Mouse (Mus musculus) mature B cell (primary cell): ENCODE measurements around the gene Gpsm1.

ENCODE experiments used
- in situ Hi-C: fragments of 300-500 bp; cut with MboI; formaldehyde crosslinking; loops from 2 replicates; pipeline ENCODE4 v1.14.3; 2019

The Gpsm1 gene

DNA sequence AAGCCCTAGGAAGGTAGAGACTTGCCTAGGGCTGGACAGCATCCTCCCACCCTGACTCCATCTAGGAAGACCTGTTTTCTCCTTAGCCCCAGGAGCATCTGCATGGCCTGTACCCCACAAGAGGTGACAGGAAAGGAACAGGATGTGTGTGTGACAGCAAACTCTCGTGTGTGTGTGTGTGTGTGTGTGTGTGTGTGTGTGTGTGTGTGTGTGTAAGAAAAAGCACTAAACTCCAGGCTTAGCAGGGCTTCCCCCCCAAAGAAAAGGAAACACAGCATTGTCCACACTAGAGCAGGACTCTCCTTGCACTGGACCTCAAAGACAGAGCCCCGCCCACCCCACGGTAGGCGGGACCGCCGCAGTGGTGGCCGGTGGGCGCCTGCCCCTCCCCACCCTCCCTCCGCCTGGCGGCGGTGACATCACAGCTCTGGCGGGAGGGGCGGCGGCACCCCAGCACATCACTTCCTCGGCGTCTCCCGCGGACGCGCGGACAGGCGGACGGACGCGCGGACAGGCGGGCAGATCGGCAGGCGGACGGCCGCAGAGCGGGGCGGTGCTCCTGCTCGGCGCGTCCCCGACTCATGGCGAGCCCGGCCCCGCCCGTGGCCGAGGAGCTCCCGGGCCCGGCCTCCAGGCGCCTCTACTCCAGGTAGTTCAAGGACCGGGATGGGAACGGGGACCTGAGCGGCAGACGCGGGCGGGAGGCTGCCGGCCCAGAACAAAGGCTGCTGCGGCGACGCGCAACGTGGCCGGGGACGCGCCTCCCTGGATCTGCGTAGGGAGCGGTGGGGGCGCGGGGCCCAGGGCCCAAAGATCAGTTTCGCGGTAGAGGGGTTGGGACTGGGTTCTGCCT lies at the start of gene Gpsm1:
Gpsm1 (plus strand) TSS at position 444 of the 853 bp plus-strand sequence.
- in situ Hi-C loops: no loop called here

DNA sequence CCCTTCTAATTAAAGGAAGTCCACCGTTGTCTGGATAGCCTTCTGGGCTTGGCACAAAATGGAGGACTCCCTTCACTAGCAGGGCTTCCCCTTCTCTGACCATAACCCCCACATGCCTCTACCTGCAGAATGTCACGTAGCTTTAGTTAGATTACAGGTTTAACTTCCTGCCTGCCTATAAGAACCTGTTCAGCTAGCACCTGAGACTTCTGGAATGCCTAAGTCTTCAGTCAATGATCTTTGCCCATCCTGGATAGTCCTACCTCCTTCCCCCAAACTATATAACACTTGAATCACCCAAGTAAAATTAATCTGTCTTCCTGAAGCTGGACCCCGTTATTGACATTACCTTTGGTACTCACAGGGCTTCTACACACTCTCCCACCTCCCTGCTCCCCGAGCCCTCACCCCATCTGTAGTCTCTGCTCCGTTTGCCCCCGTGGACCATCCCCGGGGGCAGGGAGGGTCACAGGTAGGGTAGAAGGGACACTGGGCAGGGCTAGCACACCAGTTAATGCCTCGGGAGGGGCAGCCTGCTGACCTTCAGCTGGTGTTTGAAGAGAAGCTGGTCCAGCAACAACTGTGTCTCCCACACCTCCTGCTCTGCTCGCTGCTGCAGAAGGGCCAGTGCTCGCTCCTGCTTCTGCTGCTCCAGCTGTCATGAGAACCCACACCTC lies 49.1 kb upstream of the Gpsm1 start:
- in situ Hi-C loops: no loop called here

DNA sequence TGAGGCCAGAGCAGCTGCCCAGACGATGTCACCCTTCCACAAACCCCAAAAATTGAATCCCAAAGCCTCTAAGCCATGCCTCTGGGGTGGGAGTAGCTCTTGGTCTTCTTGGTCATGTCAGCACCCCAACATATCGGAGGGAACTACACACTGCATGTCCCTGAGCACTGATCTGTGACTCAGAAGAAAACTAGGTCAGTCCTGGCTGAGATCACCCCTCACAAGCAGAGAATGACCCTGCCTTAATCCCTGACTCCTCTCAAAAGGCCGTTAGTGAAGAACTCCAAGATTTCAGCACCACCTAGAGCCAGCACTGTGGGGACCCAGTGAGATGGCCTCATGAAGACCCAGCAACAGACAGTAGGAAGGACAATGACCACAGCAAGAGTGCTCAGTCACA lies 47.1 kb upstream of the Gpsm1 start:
- in situ Hi-C loops: no loop called here

DNA sequence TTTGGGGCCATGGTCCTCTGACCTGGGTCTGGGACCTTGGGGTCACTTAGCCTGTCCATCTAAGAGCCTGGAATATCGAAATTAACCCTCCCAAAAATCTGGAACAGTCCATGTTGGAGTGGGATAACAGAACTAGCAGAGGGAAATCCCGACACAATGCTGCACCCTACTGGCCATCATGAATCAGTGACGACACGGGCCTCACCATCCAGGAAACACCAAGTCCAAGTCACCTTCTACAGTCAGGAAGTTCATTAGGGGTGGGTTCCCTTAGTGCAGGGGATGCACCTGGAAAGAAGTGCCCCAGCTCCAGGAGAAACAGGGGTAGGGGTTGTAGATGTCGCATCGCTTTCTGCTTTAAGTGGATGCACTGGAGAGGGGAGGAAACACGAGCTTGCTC lies 41.7 kb upstream of the Gpsm1 start:
- in situ Hi-C loops: no loop called here

DNA sequence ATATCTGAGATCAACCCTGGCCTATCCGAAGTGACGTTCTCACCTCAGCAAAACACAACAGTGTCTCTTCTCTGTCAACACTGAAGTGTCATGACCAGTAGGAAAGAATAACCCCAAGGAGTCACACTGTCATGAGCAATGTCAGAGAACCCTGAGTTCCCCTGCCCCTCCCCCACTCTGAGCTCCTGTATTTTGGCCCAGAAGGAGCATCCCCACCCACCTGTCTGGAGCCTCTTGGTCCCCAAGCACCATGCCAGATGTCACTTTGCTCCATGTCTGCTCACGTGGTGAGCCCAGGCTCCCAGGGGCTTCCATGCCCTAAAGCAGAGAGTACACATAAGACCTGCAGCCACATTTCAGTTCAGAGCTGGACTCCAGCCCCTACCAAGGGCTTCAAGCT lies 35.6 kb upstream of the Gpsm1 start:
- in situ Hi-C loops: no loop called here

DNA sequence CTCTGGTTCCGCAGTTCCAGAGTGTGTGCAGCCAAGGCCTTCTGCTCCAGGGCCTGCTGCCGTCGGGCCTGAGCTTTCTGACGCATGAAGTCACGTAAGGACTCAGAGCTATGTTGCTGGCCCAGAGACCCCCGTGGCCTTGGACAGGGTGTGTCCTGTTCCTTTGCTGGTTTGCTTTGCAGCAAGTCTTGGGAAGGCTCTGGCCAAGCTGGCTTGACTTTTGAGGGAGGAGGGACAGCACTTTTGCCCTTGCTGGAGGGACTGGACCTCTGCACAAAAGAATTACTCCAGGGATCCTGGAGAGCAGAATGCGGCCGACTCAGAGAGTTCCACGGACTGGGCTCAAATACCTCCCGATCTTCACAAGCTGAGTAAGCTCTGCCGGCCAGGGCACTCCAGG lies 34.7 kb upstream of the Gpsm1 start:
- in situ Hi-C loops: no loop called here

DNA sequence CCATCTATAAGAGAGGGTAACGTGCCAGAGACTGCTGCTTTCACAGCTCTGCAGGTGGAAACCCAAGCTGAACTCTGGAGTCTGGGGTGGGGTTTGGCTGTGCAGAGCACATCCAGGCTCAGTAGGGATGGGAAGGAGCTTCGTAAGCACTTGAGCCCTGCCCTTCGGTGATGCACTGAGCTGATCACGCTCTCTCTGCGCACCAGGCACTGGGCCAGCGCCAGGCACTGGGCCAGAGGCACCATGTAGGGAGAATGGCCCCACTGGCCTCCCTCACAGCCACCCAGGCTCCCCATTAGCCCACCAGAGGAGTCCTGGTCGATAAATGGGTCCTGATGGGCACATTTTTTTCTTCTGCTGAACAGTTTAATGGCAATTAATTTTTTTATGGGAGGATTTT lies 29.5 kb upstream of the Gpsm1 start:
- in situ Hi-C loops: no loop called here

DNA sequence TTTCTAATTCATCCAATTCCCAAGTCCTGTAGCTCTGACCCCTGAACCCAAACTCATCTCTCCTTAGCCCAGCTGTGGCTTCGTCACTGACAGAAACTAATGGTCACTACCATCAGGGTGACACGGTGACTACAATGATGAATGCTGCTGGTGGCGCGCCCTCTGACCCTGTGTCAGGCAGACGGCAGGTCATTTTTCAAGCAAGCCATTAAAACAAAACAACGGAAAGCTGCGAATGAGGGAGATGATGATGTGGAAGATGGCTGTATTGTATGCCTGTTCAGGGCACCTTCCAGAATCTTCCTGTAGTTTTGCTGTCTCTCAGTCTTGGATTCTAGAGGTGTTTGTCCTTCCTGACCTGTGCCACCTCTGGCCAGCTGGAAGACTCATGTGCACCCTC lies 28.9 kb upstream of the Gpsm1 start:
- in situ Hi-C loops: no loop called here

DNA sequence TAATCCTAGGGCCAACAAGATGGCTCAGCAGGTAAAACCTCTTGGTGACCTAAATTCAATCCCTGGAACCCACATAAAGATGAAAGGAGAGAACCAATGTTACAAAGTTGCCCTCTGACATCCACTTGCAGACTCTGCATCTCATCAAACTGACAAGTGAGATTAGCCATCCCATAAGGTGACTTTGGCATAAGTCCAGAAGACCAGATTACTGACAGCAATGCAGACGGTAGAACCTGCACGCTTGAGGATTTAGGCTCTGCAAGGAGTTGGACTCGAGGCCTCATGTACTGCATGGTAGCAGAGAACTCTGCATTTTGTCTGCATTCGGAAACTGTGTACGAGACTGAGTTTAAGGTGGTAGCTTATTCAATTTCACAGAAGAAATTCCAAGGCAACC lies 25.2 kb upstream of the Gpsm1 start:
- in situ Hi-C loops: no loop called here

DNA sequence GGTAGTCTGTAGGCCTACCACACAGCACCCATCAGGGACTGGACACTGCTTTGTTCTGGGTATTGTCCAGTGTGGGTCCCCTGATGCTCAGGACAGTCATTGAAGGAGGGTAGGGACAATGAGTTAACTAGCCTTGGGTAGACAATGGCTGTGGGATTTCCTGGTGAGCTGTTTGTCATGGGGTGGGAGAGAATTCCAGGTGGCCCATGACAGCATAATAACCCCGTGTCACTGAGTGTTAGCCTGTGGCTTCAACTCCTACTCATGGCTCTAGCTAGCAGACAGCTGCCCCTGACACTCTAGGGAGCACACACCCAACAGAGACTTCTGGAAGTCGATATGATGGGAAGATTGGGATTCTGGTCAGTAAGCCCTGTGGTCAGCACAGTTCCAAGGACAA lies 20.9 kb upstream of the Gpsm1 start, which contains the start of gene Ccdc187:
Ccdc187 (minus strand) TSS at position 101 of the 400 bp plus-strand sequence.
- in situ Hi-C loops: no loop called here

DNA sequence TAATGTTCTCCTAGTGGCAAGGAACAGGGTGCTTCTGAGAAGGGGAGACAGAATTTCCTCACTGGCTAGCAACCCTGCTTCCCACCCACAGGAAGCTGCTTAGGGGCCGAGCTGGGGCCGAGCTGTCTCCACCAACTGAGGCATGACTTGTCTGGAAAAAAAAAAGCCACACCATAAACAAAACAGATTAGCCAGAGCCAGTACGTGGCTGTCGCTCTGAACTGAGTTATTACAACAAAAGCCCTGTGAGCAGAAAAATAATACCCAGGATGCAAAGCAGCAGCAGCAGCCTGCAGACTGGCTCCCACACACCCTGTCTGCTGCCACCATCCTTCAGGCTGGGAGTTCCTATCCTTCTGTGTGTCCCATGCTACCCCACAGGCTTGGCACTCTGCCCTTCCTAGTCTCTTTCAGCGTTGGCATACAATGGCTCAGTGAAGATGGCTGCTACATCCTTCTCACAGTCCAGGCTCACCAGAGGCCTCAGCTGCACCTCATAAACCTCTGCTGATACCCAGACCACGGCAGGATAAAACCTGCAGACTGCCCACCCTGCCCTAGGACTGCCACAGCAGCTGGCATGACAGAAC lies 18.6 kb upstream of the Gpsm1 start:
- in situ Hi-C loops: no loop called here

DNA sequence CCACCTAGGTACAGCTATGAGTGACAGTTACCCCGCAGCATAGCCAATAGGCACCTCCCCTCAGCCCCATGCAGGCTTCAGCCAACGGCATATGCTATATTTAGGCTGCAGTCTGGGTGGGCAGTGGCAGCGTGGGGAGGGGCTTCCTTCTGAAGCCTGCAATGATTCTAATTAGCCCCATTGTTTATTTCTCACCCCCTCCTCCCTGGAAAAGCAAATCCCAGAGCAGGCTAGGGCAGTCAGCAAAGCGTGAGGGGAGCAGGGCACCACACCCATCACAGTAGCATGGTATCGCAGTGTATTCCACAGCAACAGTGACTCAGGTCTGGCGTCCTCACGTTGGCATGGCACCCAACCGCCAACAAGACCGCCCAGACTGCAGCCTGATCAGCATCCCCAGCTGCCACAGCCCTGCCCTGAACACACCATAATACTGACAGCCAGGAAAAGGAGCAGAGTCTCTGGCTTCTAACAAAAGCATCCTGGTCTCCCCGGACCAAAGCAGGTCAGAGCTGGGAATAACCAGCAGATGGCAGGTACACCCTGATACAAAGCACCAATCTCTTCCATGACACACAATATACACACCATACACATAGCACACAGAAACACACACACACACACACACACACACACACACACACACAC lies 17.0 kb upstream of the Gpsm1 start:
- in situ Hi-C loops: no loop called here

DNA sequence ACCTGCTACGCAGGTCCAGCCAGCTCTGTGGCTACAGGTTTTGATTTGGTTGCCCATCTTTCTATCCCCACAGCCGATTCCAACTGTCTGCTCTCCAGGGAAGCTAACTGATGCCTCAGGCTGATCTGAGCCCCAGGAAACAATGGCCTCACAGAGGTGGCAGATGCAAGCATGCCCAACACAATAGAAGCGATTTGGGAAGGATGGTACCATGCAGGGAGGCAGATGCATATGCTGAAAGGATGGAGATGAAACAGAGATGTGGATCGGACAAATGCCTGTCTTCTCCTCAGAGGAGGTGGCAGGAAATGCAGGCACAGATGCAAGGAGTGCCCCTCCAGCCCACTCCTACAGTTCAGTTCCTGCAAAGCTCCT lies 16.5 kb upstream of the Gpsm1 start:
- in situ Hi-C loops: no loop called here

DNA sequence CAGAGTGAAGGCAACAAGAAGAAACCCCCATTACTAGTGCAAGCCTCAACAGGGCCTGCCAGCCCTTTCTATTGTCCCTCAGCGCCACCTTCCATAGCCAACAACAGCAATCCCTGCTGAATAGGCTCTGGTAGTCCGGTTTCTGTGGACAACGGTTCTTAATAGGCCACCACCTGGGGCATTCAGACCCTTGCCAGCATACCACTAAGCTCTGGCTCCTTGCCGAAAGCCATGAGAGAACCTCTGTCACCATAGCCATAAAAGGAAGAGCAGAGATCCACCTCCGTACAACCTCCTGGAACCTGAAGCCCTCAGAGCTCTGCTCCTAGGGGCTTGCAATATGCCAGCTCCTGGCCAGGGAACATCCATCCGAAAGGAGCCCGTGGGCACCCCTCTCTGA lies 16.0 kb upstream of the Gpsm1 start:
- in situ Hi-C loops: no loop called here

DNA sequence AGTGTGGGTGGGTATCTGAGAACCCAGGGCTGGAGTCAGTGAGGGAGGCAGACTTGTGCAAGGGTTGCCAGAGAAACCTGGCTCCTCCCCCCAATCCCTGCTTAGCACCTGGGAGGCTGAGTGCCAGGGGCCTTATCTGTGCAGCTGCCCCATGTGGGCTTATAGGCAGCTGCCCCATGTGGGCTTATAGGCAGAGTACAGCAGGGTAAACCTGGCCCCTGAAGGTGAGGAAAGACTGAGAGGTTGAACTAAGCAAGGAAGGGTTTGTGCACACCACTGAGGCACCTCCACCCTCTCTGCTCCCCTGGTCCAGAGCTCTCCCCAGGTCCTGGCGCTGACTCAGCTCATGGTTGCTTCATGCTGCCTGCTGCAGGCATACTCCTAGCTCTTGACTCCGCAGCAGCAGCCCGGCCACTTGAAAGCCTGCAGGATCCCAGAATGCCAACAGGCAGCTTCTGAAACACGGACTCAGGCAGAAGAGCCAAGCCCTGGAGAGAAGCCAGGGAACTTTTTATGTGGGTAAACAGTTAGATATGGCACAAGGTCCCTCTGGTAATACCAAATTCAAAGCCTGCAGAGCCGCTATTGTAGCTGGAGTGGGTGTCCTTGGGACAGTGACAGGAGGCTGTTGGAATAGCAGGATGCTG lies 15.0 kb upstream of the Gpsm1 start:
- in situ Hi-C loops: no loop called here

DNA sequence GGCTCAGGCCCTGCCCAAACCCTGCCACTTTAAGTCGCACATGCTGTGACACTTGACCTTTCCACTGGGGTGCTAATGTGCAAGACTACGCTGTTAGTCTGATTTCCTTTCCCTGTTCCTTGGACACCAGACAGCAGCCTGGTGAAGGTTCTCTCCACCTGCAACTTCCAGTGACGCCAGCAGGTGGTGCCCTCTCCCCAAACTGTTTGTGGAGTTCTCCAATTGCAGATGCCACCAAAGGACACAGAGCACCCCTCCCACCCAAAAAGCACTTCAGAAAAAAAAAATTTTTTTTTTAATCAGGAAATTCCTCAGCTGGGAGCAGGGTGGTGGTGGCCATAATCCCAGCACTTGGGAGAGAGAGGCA lies 14.5 kb upstream of the Gpsm1 start:
- in situ Hi-C loops: no loop called here

DNA sequence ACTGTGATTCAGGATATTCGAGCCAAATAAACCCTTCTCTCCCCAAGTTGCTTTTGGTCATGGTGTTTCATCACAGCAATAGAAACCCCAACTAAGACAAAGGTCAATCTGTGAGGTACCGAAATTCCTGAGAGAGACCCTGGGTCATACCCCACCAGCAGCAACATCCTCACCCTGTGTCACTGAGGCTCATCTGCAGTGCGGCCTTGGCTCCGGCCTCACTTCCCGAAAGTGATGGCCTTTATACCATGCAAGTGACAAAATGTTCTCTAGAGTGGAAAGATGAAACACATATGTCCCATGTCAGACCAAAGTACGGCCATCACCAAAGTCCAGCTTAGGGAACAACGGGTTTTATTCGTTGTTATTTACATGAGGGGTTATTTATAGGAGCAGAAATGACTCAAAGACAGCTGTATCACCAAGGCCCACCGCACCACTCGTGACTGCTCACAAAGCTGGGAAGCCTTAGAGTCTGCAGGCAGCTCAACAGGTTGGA lies 13.3 kb upstream of the Gpsm1 start:
- in situ Hi-C loops: no loop called here

DNA sequence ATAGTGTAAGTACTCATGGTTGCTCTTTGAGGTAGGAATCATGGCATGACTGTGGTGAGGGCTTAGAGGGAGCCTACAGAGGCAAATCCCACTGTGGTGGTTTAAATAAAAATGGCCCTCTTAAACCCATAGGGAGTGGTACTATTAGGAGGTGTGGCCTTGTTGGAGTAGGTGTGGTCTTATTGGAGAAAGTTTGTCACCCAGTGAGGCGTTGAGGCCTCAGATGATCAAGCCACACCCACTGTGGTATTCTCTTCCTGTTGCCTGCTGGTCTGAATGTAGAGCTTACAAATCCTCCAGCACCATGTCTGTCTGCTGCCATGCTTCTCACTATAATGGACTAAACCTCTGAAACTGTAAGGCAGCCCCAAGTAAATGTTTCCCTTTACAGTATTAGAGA lies 10.6 kb upstream of the Gpsm1 start:
- in situ Hi-C loops: no loop called here

DNA sequence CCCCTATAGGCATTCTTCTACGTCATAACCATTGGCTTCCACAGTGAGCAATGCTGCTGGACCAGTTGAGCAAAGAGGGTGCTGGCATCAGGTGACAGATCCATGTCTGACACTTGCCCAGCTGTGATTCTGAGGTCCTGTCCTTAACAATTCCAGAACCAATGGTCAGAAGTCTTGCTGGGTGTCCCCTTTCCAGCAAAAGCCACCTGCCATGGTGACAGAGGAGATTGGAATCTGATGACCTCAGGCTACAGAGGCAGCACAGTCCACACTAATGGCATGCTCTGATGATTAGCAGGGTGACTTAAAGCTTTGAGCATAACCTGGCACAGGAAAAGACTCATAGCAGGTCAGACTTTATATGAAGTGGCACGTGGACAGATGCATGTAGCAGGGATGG lies 9.8 kb upstream of the Gpsm1 start:
- in situ Hi-C loops: no loop called here

DNA sequence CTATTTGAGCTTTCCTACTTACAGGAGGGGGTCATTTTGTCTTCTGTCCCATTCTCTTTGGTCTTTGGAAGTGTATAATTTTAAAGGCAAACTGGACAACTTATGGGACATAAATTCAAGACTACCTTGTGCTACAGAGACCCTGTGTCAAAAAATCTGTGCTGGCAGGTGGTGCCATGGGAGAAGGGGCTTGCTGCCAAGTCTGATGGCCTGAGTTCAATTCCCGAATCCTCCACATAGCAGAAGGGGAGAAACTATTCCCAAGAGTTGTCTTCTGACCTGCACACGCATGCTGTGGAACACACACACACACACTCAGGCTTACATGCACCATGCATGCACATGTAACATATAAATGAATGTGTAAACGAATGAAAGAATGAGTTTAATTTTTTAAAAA lies 8.6 kb upstream of the Gpsm1 start:
- in situ Hi-C loops: no loop called here

DNA sequence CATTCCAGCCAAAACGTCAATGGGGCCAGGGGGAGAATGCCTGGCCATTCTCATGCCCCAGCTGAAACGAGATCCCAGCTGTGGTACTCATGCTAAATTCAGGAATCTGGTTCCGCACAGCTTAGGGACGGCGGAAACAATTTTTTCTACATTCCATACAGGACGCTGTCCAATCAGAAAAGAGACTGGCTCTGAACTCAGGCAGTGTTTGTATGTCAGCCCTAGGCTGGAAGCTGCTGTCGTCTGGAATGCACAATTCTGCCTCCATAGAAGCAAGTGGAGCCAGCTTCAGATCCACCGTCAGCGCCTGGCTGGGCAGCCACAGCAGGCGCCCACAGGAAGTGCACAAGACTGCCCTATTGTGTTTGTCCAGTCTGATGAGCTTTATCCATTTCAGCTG lies 5.6 kb upstream of the Gpsm1 start:
- in situ Hi-C loops: no loop called here

DNA sequence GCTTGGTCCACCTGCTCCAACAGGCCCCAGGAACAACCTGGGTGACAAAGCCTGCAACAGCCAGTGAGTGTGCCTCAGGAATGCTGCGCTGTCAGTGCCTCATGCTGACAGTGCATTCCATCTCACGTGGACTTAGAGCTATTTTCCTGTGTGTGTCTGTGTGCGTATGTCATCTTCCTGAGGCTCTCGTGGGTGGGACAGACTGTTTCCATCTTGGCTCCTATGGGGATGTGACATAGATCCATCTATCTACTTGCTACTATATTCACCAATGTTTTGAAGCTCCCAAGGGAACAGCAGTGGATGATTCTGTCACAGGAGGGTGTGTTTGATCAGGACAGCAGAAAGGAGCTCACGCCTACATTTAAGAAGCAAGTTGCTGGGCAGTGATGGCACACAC lies 3.4 kb upstream of the Gpsm1 start:
- in situ Hi-C loops: no loop called here
